Mouse (Mus musculus): ENCODE measurements around the gene Ranbp3l.

Ranbp3l gene

DNA sequence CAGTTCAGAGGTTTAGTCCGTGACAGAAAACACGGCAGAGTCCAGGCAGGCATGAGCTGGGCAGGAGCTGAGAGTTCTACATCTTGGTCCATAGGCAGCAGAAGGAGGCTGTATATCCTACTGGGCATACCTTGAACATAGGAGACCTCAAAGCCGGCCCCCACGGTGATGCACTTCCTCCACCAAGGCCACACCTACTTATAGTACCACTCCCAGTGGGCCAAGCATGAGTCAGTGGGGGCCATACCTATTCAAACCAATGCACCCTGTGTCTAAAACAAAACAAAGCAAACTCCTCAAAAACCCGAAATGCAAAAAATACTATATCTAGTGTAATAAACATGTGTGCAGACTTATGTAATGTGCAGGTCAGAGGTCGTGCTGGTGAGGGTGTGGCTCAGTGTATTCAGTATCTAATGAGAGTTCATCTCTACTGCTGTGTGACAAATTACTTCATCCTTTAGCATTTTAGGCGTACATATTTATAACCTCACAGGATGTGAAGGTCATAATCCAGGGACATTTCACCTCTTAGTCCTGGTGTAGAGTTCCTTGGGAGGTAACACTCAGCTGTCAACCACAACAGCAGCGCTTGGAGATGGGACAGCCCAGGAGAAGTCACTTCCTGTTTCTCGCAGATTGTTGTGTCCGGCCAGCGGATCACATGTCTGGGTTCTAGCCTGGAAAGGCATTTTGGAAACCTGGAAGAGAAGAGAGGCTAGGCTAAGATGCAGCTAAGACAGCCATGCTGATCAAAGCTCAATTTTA, 126.0 kb downstream of the Ranbp3l start:
- DNase-seq (ENCODE audit: low read depth, low spot score), result no peak

DNA sequence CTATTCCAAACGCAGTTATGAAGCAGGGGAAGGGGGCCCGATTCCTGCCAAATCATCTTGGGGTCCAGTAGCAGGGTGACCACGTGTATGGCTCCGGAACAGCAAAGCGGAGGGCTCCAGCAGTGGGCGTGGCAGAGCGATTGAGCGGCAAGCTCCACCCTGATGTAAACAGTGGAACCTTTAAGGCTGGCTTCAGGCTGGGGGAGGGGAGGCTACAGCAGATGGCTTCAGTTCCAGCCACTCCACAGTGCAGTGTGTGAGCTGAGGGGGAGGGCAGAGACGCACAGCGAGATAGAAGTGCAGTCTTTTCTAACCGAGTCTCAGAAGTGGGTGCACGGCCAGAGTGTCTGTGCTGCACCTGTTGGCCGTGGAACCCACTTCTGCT, 126.6 kb downstream of the Ranbp3l start:
- no peak for DNase-seq (ENCODE audit: low read depth, low spot score)

DNA sequence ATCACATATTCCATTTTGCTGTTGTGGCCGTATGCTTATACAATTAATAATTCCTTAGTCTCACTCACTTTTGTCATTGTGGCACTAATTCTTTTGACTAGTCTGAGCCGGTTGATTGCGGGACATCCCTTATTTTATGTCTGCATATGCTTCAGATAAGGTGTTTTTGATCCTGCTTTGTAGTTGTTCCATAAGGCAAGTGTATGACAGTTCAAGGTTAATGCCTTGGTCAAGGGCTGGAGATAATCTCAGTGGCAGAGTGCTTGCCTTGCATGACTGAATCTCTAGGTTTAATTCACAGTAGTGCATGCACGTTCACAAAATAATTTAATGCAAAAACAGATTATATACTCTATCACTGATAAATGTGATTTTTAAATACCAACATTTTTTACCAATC, 129.1 kb downstream of the Ranbp3l start:
- DNase-seq (ENCODE audit: low read depth, low spot score), result no peak

DNA sequence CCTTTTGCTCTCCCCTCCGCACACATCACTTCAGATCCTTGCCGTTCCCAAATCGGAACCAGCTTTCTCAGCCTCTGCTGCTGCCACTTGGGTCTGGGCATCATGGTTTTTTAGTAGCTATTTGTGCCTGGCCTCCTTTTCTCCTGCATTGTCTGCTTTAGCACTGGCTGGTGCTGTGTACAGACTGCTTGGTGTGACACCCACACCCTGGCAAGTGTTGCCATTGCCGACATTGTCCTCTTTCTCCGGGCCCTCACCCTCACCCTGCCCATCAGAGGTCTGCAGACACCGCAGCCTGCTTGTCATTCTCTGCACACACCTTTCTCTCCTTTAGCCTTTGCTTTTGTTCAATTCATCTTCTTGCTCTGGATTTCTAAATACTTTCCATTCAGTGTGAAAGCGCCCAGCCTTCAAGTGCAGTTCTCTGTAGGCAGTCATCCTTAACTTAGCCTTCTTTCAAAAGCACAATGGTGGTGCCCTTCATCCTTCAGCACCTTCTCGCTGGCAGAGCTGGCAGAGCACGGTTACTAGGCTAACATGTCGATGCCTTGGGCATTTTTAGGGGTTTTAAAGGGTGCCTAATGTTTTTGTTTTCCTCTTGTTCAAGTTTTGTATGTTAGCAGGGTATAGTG, 132.8 kb downstream of the Ranbp3l start:
- no peak for DNase-seq (ENCODE audit: low read depth, low spot score)

DNA sequence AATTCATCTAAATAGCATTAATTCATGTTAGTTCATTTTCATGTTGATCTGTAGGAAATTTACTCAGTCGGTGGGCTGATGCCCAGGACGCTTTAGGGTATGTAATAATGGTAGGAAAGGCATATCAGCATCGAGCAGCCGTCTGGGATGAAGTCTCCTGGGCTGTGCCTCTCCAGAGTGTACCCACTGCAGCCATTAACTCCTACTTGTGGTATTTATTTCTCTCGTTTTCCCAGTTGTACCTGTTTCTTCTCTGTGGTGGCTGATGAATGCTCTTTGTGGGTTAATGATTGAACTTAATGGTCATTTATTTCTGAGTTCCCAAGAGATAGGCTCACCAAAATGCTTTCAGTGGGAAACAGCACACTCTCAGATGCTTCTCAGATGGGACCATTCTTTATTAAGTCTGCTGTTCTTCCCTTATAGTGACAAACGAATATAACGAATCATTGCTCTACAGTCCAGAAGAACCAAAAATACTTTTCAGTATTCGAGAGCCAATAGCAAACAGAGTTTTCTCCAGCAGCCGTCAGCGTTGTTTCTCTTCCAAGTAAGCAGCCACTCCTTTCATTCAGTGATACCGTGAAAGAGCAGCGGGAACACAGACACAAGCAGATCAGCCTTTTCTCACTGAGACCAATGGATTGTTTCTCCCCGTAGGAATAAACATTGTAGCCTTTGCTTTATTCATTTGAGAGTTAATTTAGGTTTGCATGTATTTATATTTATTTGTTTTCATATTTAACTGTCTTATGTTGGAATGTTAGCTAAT, 138.7 kb downstream of the Ranbp3l start:
- no peak for DNase-seq (ENCODE audit: low read depth, low spot score)

DNA sequence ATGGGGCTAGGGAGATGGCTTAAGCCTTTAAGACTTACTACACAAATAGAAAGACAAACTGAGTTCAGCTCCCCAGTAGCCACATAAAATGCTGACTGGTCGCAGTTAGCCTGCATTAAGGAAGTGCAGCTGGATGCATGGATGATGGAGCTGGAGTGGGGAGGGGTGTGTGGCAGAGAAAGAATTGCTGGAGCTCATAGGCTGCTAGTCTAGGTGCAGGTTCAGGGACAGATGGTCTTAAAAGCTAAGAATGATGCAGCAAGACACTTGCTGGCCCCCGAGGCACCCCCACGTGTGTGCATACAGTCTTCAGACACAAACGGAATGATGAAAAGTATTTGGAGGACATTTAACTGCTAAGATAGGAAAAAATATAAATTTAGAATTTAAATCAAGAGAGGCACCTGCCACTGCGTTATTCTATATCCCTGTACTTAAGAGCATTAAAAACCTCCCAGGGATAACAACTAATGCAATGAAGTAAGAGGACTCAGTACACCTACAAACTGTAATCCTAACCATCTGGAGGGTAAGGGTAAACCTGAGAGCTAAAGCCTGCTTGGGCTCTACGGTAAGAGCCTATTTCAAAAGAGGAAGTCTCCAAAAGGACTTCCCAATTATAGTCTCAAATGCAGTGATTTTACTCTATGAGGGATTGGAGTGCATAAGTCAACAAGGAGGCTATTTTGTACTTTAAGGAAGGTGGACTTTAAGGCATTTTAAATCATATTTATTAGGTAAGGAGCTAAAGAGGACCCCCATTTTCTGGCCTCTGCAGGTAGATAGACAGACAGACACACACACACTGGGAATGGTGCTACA, 143.0 kb downstream of the Ranbp3l start:
- no peak for DNase-seq (ENCODE audit: low read depth, low spot score)

DNA sequence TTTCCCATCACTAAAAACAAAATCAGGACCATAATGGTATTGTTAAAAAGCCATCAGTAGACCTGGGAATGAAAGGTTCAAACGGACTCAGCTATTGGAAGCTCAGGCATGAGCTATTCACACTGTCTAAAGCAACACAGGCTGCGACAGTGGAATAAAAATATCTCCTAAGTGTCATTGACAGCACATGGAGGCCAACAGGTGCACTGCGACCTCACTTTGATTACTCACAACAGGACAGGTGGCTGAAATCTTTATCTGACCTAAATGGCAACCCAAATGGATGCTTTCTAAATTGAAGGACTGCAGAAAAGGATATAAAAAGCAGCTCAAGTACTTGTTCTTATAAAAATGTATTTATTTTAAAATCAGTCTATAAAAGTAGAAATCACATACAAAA, 143.9 kb downstream of the Ranbp3l start:
- DNase-seq (ENCODE audit: low read depth, low spot score), result no peak

DNA sequence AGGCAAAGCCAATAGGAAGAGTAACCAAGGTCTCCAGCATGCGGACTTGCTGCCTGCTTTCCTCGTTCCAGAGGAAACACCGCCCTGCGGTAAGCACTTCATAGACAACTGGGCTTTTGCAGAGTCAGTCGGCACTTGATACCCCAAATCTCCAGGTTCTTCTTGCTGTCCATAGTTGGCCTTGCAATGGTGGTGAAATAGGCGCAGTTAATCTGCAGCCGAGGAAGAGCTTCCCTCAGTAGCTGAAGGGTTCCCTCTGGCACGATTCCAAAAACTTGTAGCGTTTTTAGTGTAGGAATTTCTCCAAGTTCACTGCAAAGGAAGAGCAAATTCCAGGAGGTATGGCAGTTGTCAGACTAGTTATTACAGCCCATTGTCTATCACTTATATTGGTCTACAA, 145.8 kb downstream of the Ranbp3l start:
- DNase-seq (ENCODE audit: low read depth, low spot score), result no peak

DNA sequence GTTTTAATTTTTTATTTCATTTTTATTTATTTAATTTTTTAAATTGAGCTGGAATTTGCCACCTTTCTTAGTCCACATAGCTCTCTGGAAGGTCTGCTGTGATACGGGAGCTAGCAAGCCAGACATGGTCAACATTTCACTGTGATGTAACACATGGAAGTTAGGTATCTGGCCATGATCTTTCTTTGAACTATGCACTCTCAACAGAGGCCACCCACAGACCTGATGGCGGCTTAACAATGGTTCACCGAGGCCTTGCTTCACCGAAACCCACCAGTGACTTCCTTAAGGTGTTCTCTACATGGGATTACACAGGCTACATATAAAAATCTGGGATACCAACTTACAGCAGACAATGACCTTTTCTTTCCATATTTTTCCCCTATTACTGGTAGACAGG, 146.4 kb downstream of the Ranbp3l start:
- DNase-seq (ENCODE audit: low read depth, low spot score), result no peak

DNA sequence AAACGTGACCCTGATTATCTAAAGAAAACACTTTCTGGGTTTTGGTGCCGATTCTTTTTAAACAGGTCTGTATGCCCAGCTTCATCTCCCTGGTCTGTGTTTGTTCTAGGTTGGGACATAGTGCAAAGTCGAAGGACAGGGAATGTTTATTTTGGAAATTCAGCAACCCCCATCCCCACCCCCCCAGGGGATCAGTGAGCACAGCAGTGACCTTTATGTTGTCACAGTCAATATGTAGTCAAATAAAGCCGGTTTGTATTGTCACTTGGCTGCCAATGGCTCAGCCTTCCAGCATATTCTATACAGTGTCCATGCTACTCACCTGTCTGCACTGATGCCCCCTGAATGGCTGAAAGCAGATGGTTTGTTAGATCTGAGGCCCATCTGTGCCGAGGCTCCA, 146.8 kb downstream of the Ranbp3l start:
- DNase-seq (ENCODE audit: low read depth, low spot score), result no peak
